Mouse (Mus musculus): Measurements from ENCODE around the gene Fgg. TPM values are rescaled to one million over a fixed set of nuclear protein-coding genes. Genes with fewer than 3 reads are reported as not detected.

Gene Fgg
- not detected in 2 replicates for polyA plus RNA-seq (2014; fragmentation: Nextera tagmentation; extraction: Ambion mirVana)

GRCm38 (mm10) chr3:83007557-83007956 is at the start of gene Fgg:
Gene Fgg, plus strand, starts transcription at chr3:83007724.
- H3K9me3 ChIP-seq (ENCODE audit: control insufficient read depth, low read length) = no peaks in the 10 kb centered on the region
- no peak for ATAC-seq (ENCODE audit: low FRiP score, low TSS enrichment)
- H3K9ac ChIP-seq (replicated peaks; ENCODE audit: low read length) = no peak within 1 kb of the TSS
- H3K27ac ChIP-seq (replicated peaks; ENCODE audit: low read depth, low read length) = no peak within 1 kb of the TSS
- no peaks in the 10 kb centered on the region for H3K36me3 ChIP-seq (ENCODE audit: control insufficient read depth, insufficient read depth, low read length)
- H3K4me2 ChIP-seq (ENCODE audit: low read length) = no peak within 1 kb of the TSS
- WGBS = 51% methylated on average over 7 of the region's 7 CpGs
- DNase-seq = no peak
- no peaks in the 10 kb centered on the region for H3K4me1 ChIP-seq (ENCODE audit: control insufficient read depth, insufficient read depth, low read length)
- H3K27me3 ChIP-seq (ENCODE audit: control insufficient read depth, insufficient read depth, low read length) = no peaks in the 10 kb centered on the region
- no peak within 1 kb of the TSS for H3K4me3 ChIP-seq (replicated peaks; ENCODE audit: low read depth, low read length)

- WGBS = 89% methylated on average over 3 of the region's 3 CpGs
These were observed 36.5 kb upstream of the Fgg start for GRCm38 (mm10) chr3:82971046-82971445.

GRCm38 (mm10) chr3:82980818-82981217 is 26.7 kb upstream of the Fgg start:
- Histone ChIP-seq H3K27me3 (ENCODE audit: control insufficient read depth, insufficient read depth, low read length) (no peaks in the 10 kb centered on the region), H3K9ac (replicated peaks; ENCODE audit: low read length) (no peak overlapping the region), H3K4me3 (replicated peaks; ENCODE audit: low read depth, low read length) (no peak overlapping the region), H3K36me3 (ENCODE audit: control insufficient read depth, insufficient read depth, low read length) (no peaks in the 10 kb centered on the region), H3K9me3 (ENCODE audit: control insufficient read depth, low read length) (no peaks in the 10 kb centered on the region), H3K4me1 (ENCODE audit: control insufficient read depth, insufficient read depth, low read length) (no peaks in the 10 kb centered on the region), H3K27ac (replicated peaks; ENCODE audit: low read depth, low read length) (no peak overlapping the region), H3K4me2 (ENCODE audit: low read length) (no peak overlapping the region)
- ATAC-seq (ENCODE audit: low FRiP score, low TSS enrichment) = no peak
- no peak for DNase-seq
- WGBS = 84% methylated on average over 6 of the region's 6 CpGs

More at GRCm38 (mm10) chr3:82971046-82971445, 36.5 kb upstream of the Fgg start:
- no peak overlapping the region for H3K4me3 ChIP-seq (replicated peaks; ENCODE audit: low read depth, low read length)
- DNase-seq = no peak
- ATAC-seq (ENCODE audit: low FRiP score, low TSS enrichment) = no peak
- no peak overlapping the region for H3K9ac ChIP-seq (replicated peaks; ENCODE audit: low read length)
- no peaks in the 10 kb centered on the region for H3K36me3 ChIP-seq (ENCODE audit: control insufficient read depth, insufficient read depth, low read length)
- H3K4me2 ChIP-seq (ENCODE audit: low read length) = no peak overlapping the region
- no peak overlapping the region for H3K27ac ChIP-seq (replicated peaks; ENCODE audit: low read depth, low read length)
- no peaks in the 10 kb centered on the region for H3K27me3 ChIP-seq (ENCODE audit: control insufficient read depth, insufficient read depth, low read length)
- H3K9me3 ChIP-seq (ENCODE audit: control insufficient read depth, low read length) = no peaks in the 10 kb centered on the region
- H3K4me1 ChIP-seq (ENCODE audit: control insufficient read depth, insufficient read depth, low read length) = no peaks in the 10 kb centered on the region

GRCm38 (mm10) chr3:82981861-82982260 is 25.7 kb upstream of the Fgg start:
- H3K4me3 ChIP-seq (replicated peaks; ENCODE audit: low read depth, low read length) = no peak overlapping the region
- H3K4me1 ChIP-seq (ENCODE audit: control insufficient read depth, insufficient read depth, low read length) = no peaks in the 10 kb centered on the region
- H3K9ac ChIP-seq (replicated peaks; ENCODE audit: low read length) = no peak overlapping the region
- WGBS = 75% methylated on average over 8 of the region's 8 CpGs
- H3K27ac ChIP-seq (replicated peaks; ENCODE audit: low read depth, low read length) = no peak overlapping the region
- no peak for DNase-seq
- H3K4me2 ChIP-seq (ENCODE audit: low read length) = no peak overlapping the region
- H3K36me3 ChIP-seq (ENCODE audit: control insufficient read depth, insufficient read depth, low read length) = no peaks in the 10 kb centered on the region
- no peaks in the 10 kb centered on the region for H3K27me3 ChIP-seq (ENCODE audit: control insufficient read depth, insufficient read depth, low read length)
- ATAC-seq (ENCODE audit: low FRiP score, low TSS enrichment) = no peak
- no peaks in the 10 kb centered on the region for H3K9me3 ChIP-seq (ENCODE audit: control insufficient read depth, low read length)

GRCm38 (mm10) chr3:82984840-82985239 is 22.7 kb upstream of the Fgg start:
- Histone ChIP-seq H3K4me3 (replicated peaks; ENCODE audit: low read depth, low read length) (no peak overlapping the region), H3K27me3 (ENCODE audit: control insufficient read depth, insufficient read depth, low read length) (no peaks in the 10 kb centered on the region), H3K36me3 (ENCODE audit: control insufficient read depth, insufficient read depth, low read length) (no peaks in the 10 kb centered on the region), H3K27ac (replicated peaks; ENCODE audit: low read depth, low read length) (no peak overlapping the region), H3K4me2 (ENCODE audit: low read length) (no peak overlapping the region), H3K9ac (replicated peaks; ENCODE audit: low read length) (no peak overlapping the region), H3K4me1 (ENCODE audit: control insufficient read depth, insufficient read depth, low read length) (no peaks in the 10 kb centered on the region), H3K9me3 (ENCODE audit: control insufficient read depth, low read length) (no peaks in the 10 kb centered on the region)
- DNase-seq (no peak), ATAC-seq (ENCODE audit: low FRiP score, low TSS enrichment) (no peak)
- 87% methylated on average over 2 of the region's 2 CpGs for WGBS

- Histone ChIP-seq H3K27me3 (ENCODE audit: control insufficient read depth, insufficient read depth, low read length) (peaks cover 3% of the 10 kb centered on the region; the same call in 1 of the 2 replicates), H3K4me1 (ENCODE audit: control insufficient read depth, insufficient read depth, low read length) (no peaks in the 10 kb centered on the region), H3K4me2 (ENCODE audit: low read length) (no peak overlapping the region), H3K9ac (replicated peaks; ENCODE audit: low read length) (no peak overlapping the region), H3K27ac (replicated peaks; ENCODE audit: low read depth, low read length) (no peak overlapping the region), H3K36me3 (ENCODE audit: control insufficient read depth, insufficient read depth, low read length) (no peaks in the 10 kb centered on the region), H3K9me3 (ENCODE audit: control insufficient read depth, low read length) (no peaks in the 10 kb centered on the region), H3K4me3 (replicated peaks; ENCODE audit: low read depth, low read length) (no peak overlapping the region)
- WGBS = 87% methylated on average over 12 of the region's 12 CpGs
- ATAC-seq (ENCODE audit: low FRiP score, low TSS enrichment) = no peak
- DNase-seq = no peak
These were observed 15.6 kb upstream of the Fgg start for GRCm38 (mm10) chr3:82991963-82992362.

- no peak for ATAC-seq (ENCODE audit: low FRiP score, low TSS enrichment)
- Histone ChIP-seq H3K4me3 (replicated peaks; ENCODE audit: low read depth, low read length) (no peak overlapping the region), H3K27ac (replicated peaks; ENCODE audit: low read depth, low read length) (no peak overlapping the region), H3K9ac (replicated peaks; ENCODE audit: low read length) (no peak overlapping the region), H3K4me1 (ENCODE audit: control insufficient read depth, insufficient read depth, low read length) (no peaks in the 10 kb centered on the region), H3K4me2 (ENCODE audit: low read length) (no peak overlapping the region), H3K27me3 (ENCODE audit: control insufficient read depth, insufficient read depth, low read length) (peaks cover 3% of the 10 kb centered on the region; the same call in 1 of the 2 replicates), H3K9me3 (ENCODE audit: control insufficient read depth, low read length) (no peaks in the 10 kb centered on the region), H3K36me3 (ENCODE audit: control insufficient read depth, insufficient read depth, low read length) (no peaks in the 10 kb centered on the region)
- DNase-seq = no peak
- 93% methylated on average over 6 of the region's 6 CpGs for WGBS
These were observed 14.6 kb upstream of the Fgg start for GRCm38 (mm10) chr3:82992956-82993355.

- Histone ChIP-seq H3K9ac (replicated peaks; ENCODE audit: low read length) (peak overlapping the region; percentile 40; the same call in 1 of the 2 replicates), H3K4me3 (replicated peaks; ENCODE audit: low read depth, low read length) (peak overlapping the region; percentile 22)
- WGBS = 2% methylated on average over 24 of the region's 24 CpGs
These were observed 12.2 kb upstream of the Fgg start for GRCm38 (mm10) chr3:82995368-82995767.

GRCm38 (mm10) chr3:82996656-82997055 is 10.9 kb upstream of the Fgg start:
- Histone ChIP-seq H3K36me3 (ENCODE audit: control insufficient read depth, insufficient read depth, low read length) (no peaks in the 10 kb centered on the region), H3K4me1 (ENCODE audit: control insufficient read depth, insufficient read depth, low read length) (no peaks in the 10 kb centered on the region), H3K9me3 (ENCODE audit: control insufficient read depth, low read length) (no peaks in the 10 kb centered on the region), H3K4me2 (ENCODE audit: low read length) (no peak overlapping the region), H3K27me3 (ENCODE audit: control insufficient read depth, insufficient read depth, low read length) (peaks cover 3% of the 10 kb centered on the region; the same call in 1 of the 2 replicates), H3K27ac (replicated peaks; ENCODE audit: low read depth, low read length) (no peak overlapping the region), H3K4me3 (replicated peaks; ENCODE audit: low read depth, low read length) (no peak overlapping the region), H3K9ac (replicated peaks; ENCODE audit: low read length) (no peak overlapping the region)
- DNase-seq = no peak
- 77% methylated on average over 3 of the region's 3 CpGs for WGBS
- ATAC-seq (ENCODE audit: low FRiP score, low TSS enrichment) = no peak

More at GRCm38 (mm10) chr3:82995368-82995767, 12.2 kb upstream of the Fgg start:
- Histone ChIP-seq H3K4me2 (ENCODE audit: low read length) (peak overlapping the region; percentile 58), H3K9me3 (ENCODE audit: control insufficient read depth, low read length) (no peaks in the 10 kb centered on the region), H3K4me1 (ENCODE audit: control insufficient read depth, insufficient read depth, low read length) (no peaks in the 10 kb centered on the region), H3K36me3 (ENCODE audit: control insufficient read depth, insufficient read depth, low read length) (no peaks in the 10 kb centered on the region), H3K27ac (replicated peaks; ENCODE audit: low read depth, low read length) (no peak overlapping the region), H3K27me3 (ENCODE audit: control insufficient read depth, insufficient read depth, low read length) (peaks cover 3% of the 10 kb centered on the region; the same call in 1 of the 2 replicates)
- DNase-seq (peak; percentile 79), ATAC-seq (ENCODE audit: low FRiP score, low TSS enrichment) (peak; percentile 52)
